Mouse (Mus musculus) stomach, embryonic 14.5 days (tissue): Measurements from ENCODE around the gene Idh1. TPM values are rescaled to one million over a fixed set of nuclear protein-coding genes. Genes with fewer than 3 reads are reported as not detected.

Experiments
- ATAC-seq: fragments of 200-750 bp; cut with Nextera tagmentation; 2 replicates; pipeline ENCODE4 v1.8.0; 2017; ENCODE audit warnings: low read depth, moderate TSS enrichment; ENCODE audit not compliant: insufficient number of reproducible peaks, insufficient read depth, low FRiP score
- H3K27ac ChIP-seq: fragments of 300-500 bp; sonication (generic); 2 replicates; pipeline ENCODE4 v1.5.1; 2014; ENCODE audit warnings: mild to moderate bottlenecking, low read length, moderate library complexity, mixed read lengths
- H3K27me3 ChIP-seq: fragments of 300-500 bp; sonication (generic); 2 replicates; pipeline ENCODE4 v1.6.1; 2014; ENCODE audit warnings: low read length, control low read depth, mixed read lengths; ENCODE audit not compliant: control insufficient read depth, insufficient read depth
- H3K36me3 ChIP-seq: fragments of 300-500 bp; sonication (generic); 2 replicates; pipeline ENCODE4 v1.6.1; 2014; ENCODE audit warnings: mild to moderate bottlenecking, control low read depth, low read length, moderate library complexity, mixed read lengths; ENCODE audit not compliant: control insufficient read depth, insufficient read depth
- H3K4me1 ChIP-seq: fragments of 300-500 bp; sonication (generic); 2 replicates; pipeline ENCODE4 v1.6.1; 2014; ENCODE audit warnings: low read length, control low read depth, mixed read lengths; ENCODE audit not compliant: control insufficient read depth, insufficient read depth
- H3K4me2 ChIP-seq: fragments of 300-500 bp; sonication (generic); replicated peaks from 2 replicates; pipeline ENCODE4 v1.6.1; 2014; ENCODE audit warnings: low read depth, low read length, control low read depth
- H3K4me3 ChIP-seq: fragments of 300-500 bp; sonication (generic); 2 replicates; pipeline ENCODE4 v1.5.1; 2014; ENCODE audit warnings: low read depth, low read length, control low read depth
- H3K9ac ChIP-seq: fragments of 300-500 bp; sonication (generic); replicated peaks from 2 replicates; pipeline ENCODE4 v1.6.1; 2014; ENCODE audit warnings: low read depth, mild to moderate bottlenecking, control low read depth, low read length, moderate library complexity, mixed read lengths
- H3K9me3 ChIP-seq: fragments of 300-500 bp; sonication (generic); 2 replicates; pipeline ENCODE4 v1.6.1; 2016; ENCODE audit warnings: low read depth, low read length, control low read depth; ENCODE audit not compliant: control insufficient read depth
- WGBS: fragments of 180-500 bp; shearing (Covaris S2); extraction: QIAGEN DNeasy Blood & Tissue Kit; methylation state at CpG from one replicate; pipeline ENCODE4 v1.1.7; 2014; 5-methylcytosine and 5-hydroxymethylcytosine counted together
- polyA plus RNA-seq: library from polyadenylated mRNA; unstranded; fragments of >200 nt; fragmentation: Nextera tagmentation; extraction: Ambion mirVana; gene quantifications from 2 replicates; pipeline ENCODE4 v1.2.1, GENCODE M21; 2014

Gene Idh1
- polyA plus RNA-seq, 1 experiment from 2014 or later, result 148 TPM

DNA sequence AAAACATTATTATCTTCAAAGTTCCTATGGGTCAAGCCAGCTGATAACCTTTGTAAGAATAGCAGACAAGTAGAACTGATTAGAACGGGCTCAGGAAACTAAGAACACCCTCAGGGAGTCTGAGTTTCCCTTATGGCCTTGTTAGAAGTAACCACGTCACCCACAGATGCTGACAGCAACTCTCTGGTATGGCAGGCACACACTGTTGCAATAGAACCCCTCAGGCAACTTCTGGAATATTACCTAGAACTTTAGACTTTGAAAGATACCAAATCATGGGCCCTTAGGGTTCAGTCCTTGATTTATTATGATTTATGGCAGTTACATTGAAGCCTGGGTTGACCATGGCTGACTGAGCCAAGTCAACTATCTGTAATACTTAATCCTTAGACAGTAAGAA lies 39.7 kb downstream of the Idh1 start:
- Histone ChIP-seq H3K4me3 (no peak overlapping the region), H3K4me2 (no peak overlapping the region), H3K9ac (no peak overlapping the region), H3K4me1 (no peaks in the 10 kb centered on the region), H3K27ac (no peak overlapping the region), H3K9me3 (no peaks in the 10 kb centered on the region), H3K36me3 (no peaks in the 10 kb centered on the region), H3K27me3 (no peaks in the 10 kb centered on the region)
- ATAC-seq, result no peak
- WGBS, result 35% methylated on average over 2 of the region's 2 CpGs

DNA sequence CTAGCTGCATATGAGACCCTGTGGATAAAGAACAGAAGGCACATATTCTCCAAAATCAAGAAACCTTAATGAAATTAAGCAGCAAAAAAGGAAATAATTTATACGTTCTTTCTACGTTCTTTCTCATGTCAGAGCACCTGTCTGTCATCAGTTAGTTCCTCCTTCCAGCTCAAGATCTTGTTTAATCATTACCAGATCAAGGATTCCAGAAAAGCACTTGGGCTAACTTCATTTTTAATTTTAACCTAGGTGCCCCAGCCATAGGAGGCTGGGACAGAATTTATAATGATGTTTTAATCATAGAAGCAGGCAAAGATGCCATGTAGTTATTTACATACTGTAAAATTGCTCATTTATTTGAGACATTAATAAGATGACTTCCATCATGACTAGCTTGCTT lies 41.5 kb downstream of the Idh1 start:
- H3K9ac ChIP-seq, result no peak overlapping the region
- H3K36me3 ChIP-seq, result no peaks in the 10 kb centered on the region
- no peak for ATAC-seq
- H3K27ac ChIP-seq, result no peak overlapping the region
- no peaks in the 10 kb centered on the region for H3K4me1 ChIP-seq
- no peak overlapping the region for H3K4me2 ChIP-seq
- no peaks in the 10 kb centered on the region for H3K9me3 ChIP-seq
- 74% methylated on average over 2 of the region's 2 CpGs for WGBS
- H3K27me3 ChIP-seq, result no peaks in the 10 kb centered on the region
- H3K4me3 ChIP-seq, result no peak overlapping the region

DNA sequence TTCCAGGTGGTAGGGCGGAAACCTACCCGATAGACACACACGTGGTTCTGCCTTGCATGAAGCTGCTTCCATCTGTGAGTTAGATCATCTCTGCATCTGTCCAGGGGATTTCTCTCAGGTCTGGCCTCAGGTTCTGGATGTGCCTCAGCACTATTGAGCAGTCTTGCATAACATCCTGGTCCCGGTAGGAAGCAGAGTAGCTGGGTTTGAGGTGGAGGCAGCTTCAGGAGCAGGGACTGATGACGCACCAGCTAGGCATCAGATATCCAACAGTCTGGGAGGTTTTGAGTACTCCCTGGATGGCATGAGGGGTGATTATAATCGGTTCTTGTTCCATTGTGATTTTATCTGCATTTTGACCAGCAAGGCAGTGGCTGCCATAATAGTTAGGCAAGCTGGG lies 48.7 kb downstream of the Idh1 start:
- Histone ChIP-seq H3K4me2 (no peak overlapping the region), H3K9ac (no peak overlapping the region), H3K4me3 (no peak overlapping the region), H3K9me3 (no peaks in the 10 kb centered on the region), H3K36me3 (no peaks in the 10 kb centered on the region), H3K27me3 (no peaks in the 10 kb centered on the region), H3K4me1 (no peaks in the 10 kb centered on the region), H3K27ac (no peak overlapping the region)
- 82% methylated on average over 6 of the region's 6 CpGs for WGBS
- no peak for ATAC-seq

DNA sequence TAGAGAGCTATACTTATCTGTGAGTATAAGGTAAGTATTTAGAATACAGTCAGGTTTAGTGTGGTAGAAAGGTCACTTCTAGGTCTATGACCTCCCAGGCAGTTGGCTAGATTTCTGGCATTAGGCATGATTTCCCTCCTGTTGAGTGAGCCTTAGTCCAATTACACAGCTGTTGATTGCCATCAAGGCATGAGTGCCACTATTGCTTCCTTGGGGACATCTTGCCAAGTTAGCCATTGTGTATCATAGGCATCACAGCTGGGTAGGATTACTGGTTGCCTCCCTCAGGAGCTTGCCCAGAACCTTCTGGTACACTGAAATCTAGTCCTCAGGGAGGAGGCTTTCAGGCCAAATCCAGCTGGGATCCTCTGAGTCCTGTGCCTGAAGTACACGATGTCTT lies 53.5 kb downstream of the Idh1 start:
- H3K27ac ChIP-seq, result no peak overlapping the region
- H3K9ac ChIP-seq, result no peak overlapping the region
- no peaks in the 10 kb centered on the region for H3K9me3 ChIP-seq
- 92% methylated on average over 1 of the region's 1 CpGs for WGBS
- no peak overlapping the region for H3K4me3 ChIP-seq
- no peaks in the 10 kb centered on the region for H3K27me3 ChIP-seq
- ATAC-seq, result no peak
- H3K4me2 ChIP-seq, result no peak overlapping the region
- H3K36me3 ChIP-seq, result no peaks in the 10 kb centered on the region
- no peaks in the 10 kb centered on the region for H3K4me1 ChIP-seq

- 85% methylated on average over 1 of the region's 1 CpGs for WGBS
- Histone ChIP-seq H3K27ac (no peak overlapping the region), H3K36me3 (no peaks in the 10 kb centered on the region), H3K4me1 (no peaks in the 10 kb centered on the region), H3K9ac (no peak overlapping the region), H3K27me3 (no peaks in the 10 kb centered on the region), H3K9me3 (no peaks in the 10 kb centered on the region), H3K4me3 (no peak overlapping the region), H3K4me2 (no peak overlapping the region)
- ATAC-seq, result no peak
Observed at GRCm38 (mm10) chr1:65131671-65132070, 54.6 kb downstream of the Idh1 start.

- 72% methylated on average over 3 of the region's 3 CpGs for WGBS
- H3K36me3 ChIP-seq, result no peaks in the 10 kb centered on the region
- H3K4me1 ChIP-seq, result no peaks in the 10 kb centered on the region
- no peak overlapping the region for H3K27ac ChIP-seq
- H3K9me3 ChIP-seq, result no peaks in the 10 kb centered on the region
- no peak overlapping the region for H3K9ac ChIP-seq
- H3K4me2 ChIP-seq, result no peak overlapping the region
- no peak overlapping the region for H3K4me3 ChIP-seq
- no peak for ATAC-seq
- H3K27me3 ChIP-seq, result no peaks in the 10 kb centered on the region
Observed at GRCm38 (mm10) chr1:65130226-65130625, 56.1 kb downstream of the Idh1 start.

GRCm38 (mm10) chr1:65129634-65130180 lies 56.6 kb downstream of the Idh1 start:
- ATAC-seq, result no peak
- Histone ChIP-seq H3K27me3 (no peaks in the 10 kb centered on the region), H3K36me3 (no peaks in the 10 kb centered on the region), H3K9me3 (no peaks in the 10 kb centered on the region), H3K9ac (no peak overlapping the region), H3K4me3 (no peak overlapping the region), H3K4me2 (no peak overlapping the region), H3K27ac (no peak overlapping the region), H3K4me1 (no peaks in the 10 kb centered on the region)
- WGBS, result 53% methylated on average over 3 of the region's 3 CpGs

GRCm38 (mm10) chr1:65122574-65123372 lies 63.5 kb downstream of the Idh1 start, which contains the start of gene D630023F18Rik:
TSS of gene D630023F18Rik (minus strand) at chr1:65123214.
- H3K4me1 ChIP-seq, result no peaks in the 10 kb centered on the region
- H3K9ac ChIP-seq, result no peak within 1 kb of the TSS
- 24% methylated on average over 9 of the region's 9 CpGs for WGBS
- no peak within 1 kb of the TSS for H3K27ac ChIP-seq
- H3K27me3 ChIP-seq, result no peaks in the 10 kb centered on the region
- no peaks in the 10 kb centered on the region for H3K9me3 ChIP-seq
- no peak for ATAC-seq
- no peak within 1 kb of the TSS for H3K4me3 ChIP-seq
- H3K4me2 ChIP-seq, result no peak within 1 kb of the TSS
- no peaks in the 10 kb centered on the region for H3K36me3 ChIP-seq
